ENCODE assay signal across 10 mouse cellular contexts in the genomic region with DNA sequence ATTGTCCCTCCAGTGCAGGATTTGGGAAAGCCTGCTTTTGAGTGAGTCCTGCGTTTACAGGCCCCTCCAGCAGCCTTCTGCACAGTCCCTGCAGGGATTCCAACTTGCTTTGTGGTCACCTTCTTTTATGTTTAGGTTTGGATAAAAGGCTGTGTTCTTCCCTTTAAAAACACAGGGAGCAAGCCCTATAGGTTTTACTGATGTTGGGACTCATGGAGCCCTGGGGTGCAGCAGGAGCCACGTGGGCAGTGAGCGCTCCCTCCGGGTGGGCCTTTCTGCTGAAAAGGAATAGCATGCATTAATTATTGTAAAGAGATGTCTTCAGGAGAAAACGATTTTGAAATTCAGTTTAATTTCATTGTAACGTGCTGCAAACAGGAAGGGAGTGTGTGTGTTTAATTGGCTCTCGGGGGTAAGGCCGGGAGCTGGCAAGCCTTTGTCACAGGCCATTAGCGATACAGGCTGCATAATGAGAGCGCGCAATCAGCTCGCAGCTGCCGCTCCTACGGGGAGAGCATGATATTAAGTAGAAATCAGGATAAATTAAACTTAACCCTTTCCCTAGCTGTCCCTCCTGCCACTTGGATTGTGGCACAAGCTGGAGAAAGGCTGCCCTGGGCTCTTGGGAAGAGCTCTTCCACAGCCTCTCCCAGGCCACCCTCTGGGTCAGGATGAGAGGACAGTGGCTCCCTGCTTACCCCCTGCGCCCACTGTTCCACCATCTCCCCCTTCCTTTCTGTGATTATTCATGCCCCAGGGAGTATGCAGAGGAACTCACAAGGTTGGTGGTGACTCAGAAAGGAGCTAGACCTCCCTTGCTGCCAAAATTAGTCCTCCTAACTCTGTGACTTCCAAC. TPM values are rescaled to one million over a fixed set of nuclear protein-coding genes. Genes with fewer than 3 reads are reported as not detected.
DNase-seq lines count a peak whose midpoint lies in the region; ATAC-seq and TF ChIP-seq lines count a peak whose summit lies in the region.
"Had no signal": no experiment of that assay in that cellular context is flagged by ENCODE, and none has a peak within 500 bp of the region (broad histone marks: within the 10 kb centered on the region; RNA-seq: fewer than 3 reads in every experiment).

No protein-coding gene starts in this region.

- WGBS in hindbrain, embryonic 11.5 days = 14% methylated on average over 15 of the region's 15 CpGs
- WGBS in midbrain, embryonic 15.5 days = 11% methylated on average over 15 of the region's 15 CpGs

- H3K9ac ChIP-seq in hindbrain, embryonic 11.5 days (ENCODE audit: low read depth, low read length) = 0 out of 2 replicates have a peak overlapping the region, but pooled peaks have one; percentile 23
- peak overlapping the region; percentile 23; the same call in 1 of the 2 replicates for H3K9ac ChIP-seq in midbrain, embryonic 15.5 days

- H3K4me3 ChIP-seq in hindbrain, embryonic 11.5 days (ENCODE audit: low read depth, low read length) = no peak overlapping the region
- H3K4me3 ChIP-seq in midbrain, embryonic 15.5 days = no peak overlapping the region

- H3K36me3 ChIP-seq in hindbrain, embryonic 11.5 days (ENCODE audit: control insufficient read depth, insufficient read depth, low read length) = no peaks in the 10 kb centered on the region
- no peaks in the 10 kb centered on the region for H3K36me3 ChIP-seq in midbrain, embryonic 15.5 days (replicated peaks)

- TF ChIP-seq POLR2A in brain, embryonic 14.5 days (IDR thresholded peaks at IDR 0.05; ENCODE audit: borderline replicate concordance, extremely low read depth, insufficient read depth, insufficient read length, poor library complexity, severe bottlenecking) = no peak

- H3K9me3 ChIP-seq in hindbrain, embryonic 11.5 days (ENCODE audit: control insufficient read depth, low read length) = no peaks in the 10 kb centered on the region
- H3K9me3 ChIP-seq in midbrain, embryonic 15.5 days = no peaks in the 10 kb centered on the region

- peak; percentile 89 for ATAC-seq in hindbrain, embryonic 11.5 days (ENCODE audit: low FRiP score)
- peak; percentile 91 for ATAC-seq in midbrain, embryonic 15.5 days (replicated peaks)
- ATAC-seq: activated CD4-positive, CD25-positive, alpha-beta regulatory T cell, adult 4 months had no signal

- H3K27me3 ChIP-seq in hindbrain, embryonic 11.5 days (ENCODE audit: control insufficient read depth, insufficient read depth, low read length) = no peaks in the 10 kb centered on the region
- H3K27me3 ChIP-seq in midbrain, embryonic 15.5 days (replicated peaks) = no peaks in the 10 kb centered on the region

- peak overlapping the region; percentile 78 for H3K27ac ChIP-seq in hindbrain, embryonic 11.5 days (ENCODE audit: low read depth, low read length)
- H3K27ac ChIP-seq in midbrain, embryonic 15.5 days = peak overlapping the region; percentile 88

- no peak for TF ChIP-seq CTCF in brain, embryonic 14.5 days (IDR thresholded peaks at IDR 0.05; ENCODE audit: borderline replicate concordance, extremely low read depth, insufficient read depth, insufficient read length)

- DNase-seq in embryo, embryonic 10 days (ENCODE audit: low spot score) = peak; percentile 49
- DNase-seq in embryo, embryonic 9.5 days (ENCODE audit: extremely low spot score) = no peak
- DNase-seq in brain, embryonic 14.5 days (ENCODE audit: low read depth) = peak; percentile 98
- DNase-seq in hindbrain, embryonic 11.5 days (ENCODE audit: low spot score) = peak; percentile 60
- no peak for DNase-seq in thymus, postnatal 10 days (ENCODE audit: low spot score in 2 of 2)
- DNase-seq in right cerebral cortex, postnatal 25 days = no peak
- no peak for DNase-seq in B cell, adult 2 months
- DNase-seq: gastrocnemius, postnatal 25 days had no signal

- H3K4me1 ChIP-seq in hindbrain, embryonic 11.5 days (replicated peaks; ENCODE audit: control insufficient read depth, insufficient read depth, low read length) = peaks cover 19% of the 10 kb centered on the region
- H3K4me1 ChIP-seq in midbrain, embryonic 15.5 days = peaks cover 58% of the 10 kb centered on the region

- no peak overlapping the region for H3K4me2 ChIP-seq in hindbrain, embryonic 11.5 days (replicated peaks; ENCODE audit: low read depth, low read length)
- 0 out of 2 replicates have a peak overlapping the region, but pooled peaks have one; percentile 4 for H3K4me2 ChIP-seq in midbrain, embryonic 15.5 days

RNA-seq across cellular contexts. Expression of gene Acsf3, which starts 28.8 kb away (rescaled TPM):
- 18.9 and 19.5 TPM in 2 replicates for polyA plus RNA-seq in brain, embryonic 14.5 days (2012; rRNA removed)
- polyA plus RNA-seq in hindbrain, embryonic 11.5 days (2014; fragmentation: Nextera tagmentation; extraction: Ambion mirVana) = 11.5 and 15.4 TPM in 2 replicates
- 16.4 and 18.3 TPM in 2 replicates for polyA plus RNA-seq in midbrain, embryonic 15.5 days (2015; fragmentation: Nextera tagmentation; extraction: Ambion mirVana)

RNA-seq across cellular contexts. Expression of gene Cdh15, which starts 43.6 kb away (rescaled TPM):
- 1.0 and 1.2 TPM in 2 replicates for polyA plus RNA-seq in brain, embryonic 14.5 days (2012; rRNA removed)
- 0.86 and 1.7 TPM in 2 replicates for polyA plus RNA-seq in hindbrain, embryonic 11.5 days (2014; fragmentation: Nextera tagmentation; extraction: Ambion mirVana)
- polyA plus RNA-seq in midbrain, embryonic 15.5 days (2015; fragmentation: Nextera tagmentation; extraction: Ambion mirVana) = 2.0 and 2.1 TPM in 2 replicates

Comparison
In these comparisons a context has a peak if more than half of its experiments do, and no peak if none do; other contexts are left out.
1. DNase-seq: peak in embryo, embryonic 10 days (single experiment), brain, embryonic 14.5 days (single experiment) and hindbrain, embryonic 11.5 days (single experiment); none in embryo, embryonic 9.5 days (single experiment), thymus, postnatal 10 days (0 of 2), right cerebral cortex, postnatal 25 days (single experiment) and B cell, adult 2 months (0 of 2).